Mouse (Mus musculus): ENCODE data around the gene Sez6. TPM values are rescaled to one million over a fixed set of nuclear protein-coding genes. Genes with fewer than 3 reads are reported as not detected.

Gene Sez6
- total and polyA plus RNA-seq, 2 experiments, result not detected

DNA sequence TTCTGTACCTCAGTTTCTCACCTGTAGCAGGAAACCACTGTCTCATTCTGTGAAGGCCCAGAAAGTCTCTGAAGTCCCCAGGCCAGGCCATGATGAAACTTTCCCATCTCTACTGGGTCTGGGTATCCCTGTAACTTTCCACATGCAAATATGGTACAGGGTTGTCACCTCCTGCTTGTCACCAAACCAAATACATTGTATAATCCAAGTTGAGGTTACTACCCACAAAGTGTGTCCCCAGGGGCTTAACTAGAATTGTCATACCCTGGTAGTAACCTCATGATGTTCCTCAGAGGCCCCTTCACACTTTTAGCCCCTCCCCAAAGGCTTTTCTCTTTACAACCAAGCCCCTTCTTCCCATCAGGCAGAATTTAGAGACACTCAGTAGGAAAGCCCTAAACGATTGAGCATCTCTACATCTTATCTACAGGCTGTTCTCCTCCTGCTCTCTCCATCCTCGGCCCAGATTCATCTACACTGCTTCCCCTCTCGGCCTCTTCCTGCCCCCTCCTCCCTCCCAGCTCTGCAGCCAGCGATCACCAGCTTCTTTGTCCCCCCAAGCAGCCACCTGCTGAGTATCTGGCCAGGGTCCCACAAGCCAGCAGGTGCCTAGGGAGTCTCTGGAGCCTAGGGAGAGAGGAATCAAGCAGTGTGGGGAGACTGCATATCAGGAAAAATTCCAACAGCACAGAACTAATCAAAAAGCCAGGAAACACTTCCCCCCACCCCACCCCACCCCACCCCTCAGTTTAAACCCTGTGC is 7.2 kb downstream of the Sez6 start:
- Histone ChIP-seq H3K27ac (replicated peaks; ENCODE audit: insufficient read depth, low read depth, low read length) (no peak overlapping the region), H3K9ac (ENCODE audit: low read depth, low read length) (no peak overlapping the region), H3K4me1 (ENCODE audit: control insufficient read depth, insufficient read depth, low read length) (no peaks in the 10 kb centered on the region), H3K27me3 (ENCODE audit: control insufficient read depth, insufficient read depth, low read length) (peaks cover 13% of the 10 kb centered on the region; the same call in 1 of the 2 replicates), H3K79me2 (ENCODE audit: control insufficient read depth, insufficient read depth, low read length) (no peaks in the 10 kb centered on the region), H3K36me3 (ENCODE audit: control insufficient read depth, insufficient read depth, low read length) (no peaks in the 10 kb centered on the region), H3K4me3 (ENCODE audit: insufficient read depth, low read depth, low read length) (no peak overlapping the region)
- WGBS, result 36% methylated on average over 4 of the region's 4 CpGs
- TF ChIP-seq POLR2A (IDR thresholded peaks at IDR 0.05; ENCODE audit: extremely low read depth, insufficient read depth, low read length) (no peak), CTCF (IDR thresholded peaks at IDR 0.05; ENCODE audit: low read depth, low read length) (no peak)
- no peak for DNase-seq (ENCODE audit: extremely low read depth, low read depth, low spot score)

GRCm38 (mm10) chr11:77942230-77942629 is 11.6 kb downstream of the Sez6 start:
- 74% methylated on average over 5 of the region's 5 CpGs for WGBS
- no peaks in the 10 kb centered on the region for H3K36me3 ChIP-seq (ENCODE audit: control insufficient read depth, insufficient read depth, low read length)
- no peak for DNase-seq (ENCODE audit: extremely low read depth, low read depth, low spot score)
- H3K9ac ChIP-seq (ENCODE audit: low read depth, low read length), result no peak overlapping the region
- H3K4me3 ChIP-seq (ENCODE audit: insufficient read depth, low read depth, low read length), result no peak overlapping the region
- TF ChIP-seq CTCF (IDR thresholded peaks at IDR 0.05; ENCODE audit: low read depth, low read length) (no peak), POLR2A (IDR thresholded peaks at IDR 0.05; ENCODE audit: extremely low read depth, insufficient read depth, low read length) (no peak)
- no peaks in the 10 kb centered on the region for H3K79me2 ChIP-seq (ENCODE audit: control insufficient read depth, insufficient read depth, low read length)
- H3K27ac ChIP-seq (replicated peaks; ENCODE audit: insufficient read depth, low read depth, low read length), result no peak overlapping the region
- H3K4me1 ChIP-seq (ENCODE audit: control insufficient read depth, insufficient read depth, low read length), result no peaks in the 10 kb centered on the region
- no peaks in the 10 kb centered on the region for H3K27me3 ChIP-seq (ENCODE audit: control insufficient read depth, insufficient read depth, low read length)

DNA sequence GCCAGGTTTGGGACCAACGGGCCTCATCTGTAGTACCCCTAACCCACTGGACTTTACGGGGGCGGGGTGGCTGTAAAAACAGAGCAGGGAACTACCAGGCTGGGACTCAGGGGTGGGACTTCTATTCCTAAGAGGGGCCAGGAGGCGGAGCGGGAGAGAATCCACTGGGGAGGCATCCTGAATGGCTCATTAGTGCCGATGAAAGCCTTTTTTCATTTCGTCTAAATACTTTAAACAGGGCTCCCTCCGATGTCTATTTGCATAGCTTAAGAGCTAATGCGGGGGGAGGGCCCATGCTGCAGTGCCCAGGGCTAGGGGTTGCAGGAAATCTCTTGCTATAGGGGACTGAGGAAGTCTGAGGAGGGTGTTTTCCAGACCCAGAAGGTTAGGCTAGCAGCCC is 17.3 kb downstream of the Sez6 start:
- H3K27me3 ChIP-seq (ENCODE audit: control insufficient read depth, insufficient read depth, low read length), result peaks cover 2% of the 10 kb centered on the region; the same call in 1 of the 2 replicates
- H3K9ac ChIP-seq (ENCODE audit: low read depth, low read length), result no peak overlapping the region
- no peaks in the 10 kb centered on the region for H3K79me2 ChIP-seq (ENCODE audit: control insufficient read depth, insufficient read depth, low read length)
- TF ChIP-seq POLR2A (IDR thresholded peaks at IDR 0.05; ENCODE audit: extremely low read depth, insufficient read depth, low read length) (no peak), CTCF (IDR thresholded peaks at IDR 0.05; ENCODE audit: low read depth, low read length) (no peak)
- DNase-seq (ENCODE audit: extremely low read depth, low read depth, low spot score), result no peak
- no peaks in the 10 kb centered on the region for H3K36me3 ChIP-seq (ENCODE audit: control insufficient read depth, insufficient read depth, low read length)
- no peaks in the 10 kb centered on the region for H3K4me1 ChIP-seq (ENCODE audit: control insufficient read depth, insufficient read depth, low read length)
- H3K4me3 ChIP-seq (ENCODE audit: insufficient read depth, low read depth, low read length), result no peak overlapping the region
- H3K27ac ChIP-seq (replicated peaks; ENCODE audit: insufficient read depth, low read depth, low read length), result no peak overlapping the region
- WGBS, result 25% methylated on average over 9 of the region's 9 CpGs

GRCm38 (mm10) chr11:77950125-77950685 is 19.6 kb downstream of the Sez6 start:
- Histone ChIP-seq H3K9ac (ENCODE audit: low read depth, low read length) (no peak overlapping the region), H3K36me3 (ENCODE audit: control insufficient read depth, insufficient read depth, low read length) (no peaks in the 10 kb centered on the region), H3K27ac (replicated peaks; ENCODE audit: insufficient read depth, low read depth, low read length) (no peak overlapping the region), H3K4me3 (ENCODE audit: insufficient read depth, low read depth, low read length) (no peak overlapping the region), H3K27me3 (ENCODE audit: control insufficient read depth, insufficient read depth, low read length) (peaks cover 2% of the 10 kb centered on the region; the same call in 1 of the 2 replicates), H3K4me1 (ENCODE audit: control insufficient read depth, insufficient read depth, low read length) (no peaks in the 10 kb centered on the region), H3K79me2 (ENCODE audit: control insufficient read depth, insufficient read depth, low read length) (no peaks in the 10 kb centered on the region)
- no peak for DNase-seq (ENCODE audit: extremely low read depth, low read depth, low spot score)
- no peak for TF ChIP-seq CTCF (IDR thresholded peaks at IDR 0.05; ENCODE audit: low read depth, low read length)
- TF ChIP-seq POLR2A (IDR thresholded peaks at IDR 0.05; ENCODE audit: extremely low read depth, insufficient read depth, low read length), result no peak
- WGBS, result 18% methylated on average over 12 of the region's 12 CpGs

DNA sequence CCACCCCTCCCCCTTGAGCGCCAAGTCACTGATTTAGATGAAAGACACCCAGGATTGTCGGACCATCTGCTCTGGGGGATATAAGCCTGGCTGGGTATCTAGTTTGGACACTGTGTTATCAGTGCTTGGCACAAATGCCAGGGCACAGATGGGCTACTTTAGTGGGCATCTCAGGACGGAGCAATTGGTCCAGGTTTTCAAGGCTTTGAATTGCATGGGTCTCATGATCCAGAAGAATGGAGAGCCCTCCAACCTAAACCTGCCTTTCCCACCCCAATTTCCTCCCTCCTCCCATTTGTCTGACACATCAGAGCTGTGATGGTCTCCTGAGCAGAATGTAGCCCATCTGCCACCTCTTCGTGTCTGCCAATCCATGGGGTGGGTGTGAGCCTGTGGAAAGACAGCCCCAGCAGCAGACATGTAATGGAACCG is 20.2 kb downstream of the Sez6 start:
- DNase-seq (ENCODE audit: extremely low read depth, low read depth, low spot score), result no peak
- WGBS, result 63% methylated on average over 5 of the region's 5 CpGs
- H3K4me1 ChIP-seq (ENCODE audit: control insufficient read depth, insufficient read depth, low read length), result no peaks in the 10 kb centered on the region
- H3K36me3 ChIP-seq (ENCODE audit: control insufficient read depth, insufficient read depth, low read length), result no peaks in the 10 kb centered on the region
- H3K79me2 ChIP-seq (ENCODE audit: control insufficient read depth, insufficient read depth, low read length), result no peaks in the 10 kb centered on the region
- H3K4me3 ChIP-seq (ENCODE audit: insufficient read depth, low read depth, low read length), result no peak overlapping the region
- H3K9ac ChIP-seq (ENCODE audit: low read depth, low read length), result no peak overlapping the region
- H3K27me3 ChIP-seq (ENCODE audit: control insufficient read depth, insufficient read depth, low read length), result peaks cover 2% of the 10 kb centered on the region; the same call in 1 of the 2 replicates
- TF ChIP-seq POLR2A (IDR thresholded peaks at IDR 0.05; ENCODE audit: extremely low read depth, insufficient read depth, low read length), result no peak
- no peak for TF ChIP-seq CTCF (IDR thresholded peaks at IDR 0.05; ENCODE audit: low read depth, low read length)
- no peak overlapping the region for H3K27ac ChIP-seq (replicated peaks; ENCODE audit: insufficient read depth, low read depth, low read length)

- H3K4me3 ChIP-seq (ENCODE audit: insufficient read depth, low read depth, low read length), result no peak overlapping the region
- TF ChIP-seq CTCF (IDR thresholded peaks at IDR 0.05; ENCODE audit: low read depth, low read length) (peak; percentile 80), POLR2A (IDR thresholded peaks at IDR 0.05; ENCODE audit: extremely low read depth, insufficient read depth, low read length) (no peak)
- H3K27me3 ChIP-seq (ENCODE audit: control insufficient read depth, insufficient read depth, low read length), result peaks cover 2% of the 10 kb centered on the region; the same call in 1 of the 2 replicates
- 34% methylated on average over 9 of the region's 9 CpGs for WGBS
- H3K4me1 ChIP-seq (ENCODE audit: control insufficient read depth, insufficient read depth, low read length), result no peaks in the 10 kb centered on the region
- H3K9ac ChIP-seq (ENCODE audit: low read depth, low read length), result no peak overlapping the region
- DNase-seq (ENCODE audit: extremely low read depth, low read depth, low spot score), result no peak
- H3K27ac ChIP-seq (replicated peaks; ENCODE audit: insufficient read depth, low read depth, low read length), result no peak overlapping the region
- no peaks in the 10 kb centered on the region for H3K79me2 ChIP-seq (ENCODE audit: control insufficient read depth, insufficient read depth, low read length)
- no peaks in the 10 kb centered on the region for H3K36me3 ChIP-seq (ENCODE audit: control insufficient read depth, insufficient read depth, low read length)
Measured at GRCm38 (mm10) chr11:77953671-77954070, 23.1 kb downstream of the Sez6 start.

All from liver, adult 2 months (tissue).